In genomic region chr15:85981768-85982415, GRCm38 (mm10) we compare ENCODE assay signal across 8 mouse cellular contexts. TPM values are rescaled to one million over a fixed set of nuclear protein-coding genes. Genes with fewer than 3 reads are reported as not detected.
DNase-seq lines count a peak whose midpoint lies in the region; ATAC-seq and TF ChIP-seq lines count a peak whose summit lies in the region.

No protein-coding gene starts in this region.

- DNase-seq in embryo, embryonic 10 days (ENCODE audit: low spot score) = peak; percentile 72
- DNase-seq in embryo, embryonic 9.5 days (ENCODE audit: extremely low spot score) = no peak
- DNase-seq in lung, adult 2 months = no peak
- DNase-seq in stomach, postnatal 0 days (ENCODE audit: low spot score) = peak; percentile 61
- DNase-seq in right cerebral cortex, adult 18-20 months = no peak
- DNase-seq in midbrain, embryonic 14.5 days = no peak
- no peak for DNase-seq in cerebellum, postnatal 4 days (ENCODE audit: low spot score in 2 of 2)

- no peaks in the 10 kb centered on the region for H3K36me3 ChIP-seq in embryonic facial prominence, embryonic 13.5 days
- H3K36me3 ChIP-seq in stomach, postnatal 0 days (ENCODE audit: control insufficient read depth, insufficient read depth, low read length) = no peaks in the 10 kb centered on the region
- no peaks in the 10 kb centered on the region for H3K36me3 ChIP-seq in midbrain, embryonic 14.5 days (ENCODE audit: control insufficient read depth, insufficient read depth, low read length)

- H3K4me2 ChIP-seq in embryonic facial prominence, embryonic 13.5 days = no peak overlapping the region
- no peak overlapping the region for H3K4me2 ChIP-seq in stomach, postnatal 0 days (replicated peaks; ENCODE audit: low read depth)
- no peak overlapping the region for H3K4me2 ChIP-seq in midbrain, embryonic 14.5 days (ENCODE audit: low read length)

- peaks cover 17% of the 10 kb centered on the region for H3K4me1 ChIP-seq in embryonic facial prominence, embryonic 13.5 days
- H3K4me1 ChIP-seq in lung, adult 2 months (ENCODE audit: control insufficient read depth, insufficient read depth, low read length) = peaks cover 4% of the 10 kb centered on the region; the same call in 1 of the 2 replicates
- no peaks in the 10 kb centered on the region for H3K4me1 ChIP-seq in stomach, postnatal 0 days (replicated peaks; ENCODE audit: control insufficient read depth, insufficient read depth)
- H3K4me1 ChIP-seq in midbrain, embryonic 14.5 days (ENCODE audit: control insufficient read depth, insufficient read depth, low read length) = 0 out of 2 replicates have a peak, but pooled peaks cover 4% of the 10 kb centered on the region

- H3K9ac ChIP-seq in embryonic facial prominence, embryonic 13.5 days = no peak overlapping the region
- no peak overlapping the region for H3K9ac ChIP-seq in stomach, postnatal 0 days (ENCODE audit: low read length)
- H3K9ac ChIP-seq in midbrain, embryonic 14.5 days (replicated peaks; ENCODE audit: low read length) = no peak overlapping the region

- no peak for ATAC-seq in embryonic facial prominence, embryonic 13.5 days (ENCODE audit: insufficient number of reproducible peaks, insufficient read depth, low FRiP score, low TSS enrichment, low read depth)
- peak; percentile 69; the same call in 1 of the 2 replicates for ATAC-seq in stomach, postnatal 0 days (ENCODE audit: low FRiP score, low TSS enrichment)
- ATAC-seq in midbrain, embryonic 14.5 days (ENCODE audit: low FRiP score, low TSS enrichment) = no peak

- 0 out of 2 replicates have a peak overlapping the region, but pooled peaks have one; percentile 16 for H3K27ac ChIP-seq in embryonic facial prominence, embryonic 13.5 days
- no peak overlapping the region for H3K27ac ChIP-seq in stomach, postnatal 0 days (replicated peaks)
- H3K27ac ChIP-seq in midbrain, embryonic 14.5 days (replicated peaks; ENCODE audit: low read depth, low read length) = no peak overlapping the region

- no peak for TF ChIP-seq CTCF in lung, adult 2 months (IDR thresholded peaks at IDR 0.05; ENCODE audit: insufficient read depth, low read length)
- no peak for TF ChIP-seq CTCF in stomach, postnatal 0 days (IDR thresholded peaks at IDR 0.05; ENCODE audit: low read depth)

- H3K9me3 ChIP-seq in embryonic facial prominence, embryonic 13.5 days = no peaks in the 10 kb centered on the region
- no peaks in the 10 kb centered on the region for H3K9me3 ChIP-seq in stomach, postnatal 0 days (ENCODE audit: control insufficient read depth, low read length)
- H3K9me3 ChIP-seq in midbrain, embryonic 14.5 days (ENCODE audit: control insufficient read depth, low read length) = no peaks in the 10 kb centered on the region

- no peak for TF ChIP-seq EP300 in stomach, postnatal 0 days (optimal IDR thresholded peaks at IDR 0.05)

- TF ChIP-seq POLR2A in lung, adult 2 months (IDR thresholded peaks at IDR 0.05; ENCODE audit: borderline replicate concordance, extremely low read depth, low read depth, low read length) = peak; percentile 22; the same call in 1 of the 2 replicates

- H3K27me3 ChIP-seq in embryonic facial prominence, embryonic 13.5 days = no peaks in the 10 kb centered on the region; the same call in 1 of the 2 replicates
- no peaks in the 10 kb centered on the region for H3K27me3 ChIP-seq in stomach, postnatal 0 days (ENCODE audit: control insufficient read depth, insufficient read depth, low read length)
- H3K27me3 ChIP-seq in midbrain, embryonic 14.5 days (ENCODE audit: control insufficient read depth, insufficient read depth, low read length) = no peaks in the 10 kb centered on the region

- no peak overlapping the region for H3K4me3 ChIP-seq in embryonic facial prominence, embryonic 13.5 days
- H3K4me3 ChIP-seq in lung, adult 2 months (replicated peaks; ENCODE audit: extremely low read depth, low read depth, low read length) = no peak overlapping the region
- no peak overlapping the region for H3K4me3 ChIP-seq in stomach, postnatal 0 days (ENCODE audit: low read depth, low read length)
- no peak overlapping the region for H3K4me3 ChIP-seq in midbrain, embryonic 14.5 days (replicated peaks; ENCODE audit: low read depth, low read length)

- WGBS in embryonic facial prominence, embryonic 13.5 days = 16% methylated on average over 11 of the region's 11 CpGs
- 31% methylated on average over 11 of the region's 11 CpGs for WGBS in lung, adult 2 months
- 32% methylated on average over 11 of the region's 11 CpGs for WGBS in stomach, postnatal 0 days
- WGBS in midbrain, embryonic 14.5 days = 66% methylated on average over 11 of the region's 11 CpGs

RNA-seq across cellular contexts. Expression of gene Celsr1, which starts 51.7 kb away (rescaled TPM):
- 2.9 and 3.1 TPM in 2 replicates for polyA plus RNA-seq in embryonic facial prominence, embryonic 13.5 days (2015; fragmentation: Nextera tagmentation; extraction: Ambion mirVana)
- polyA plus RNA-seq in lung, adult 2 months (2012; rRNA removed) = 16.0 and 16.2 TPM in 2 replicates
- 2.0 and 2.2 TPM in 2 replicates for polyA plus RNA-seq in stomach, postnatal 0 days (2015; fragmentation: Nextera tagmentation; extraction: Ambion mirVana)
- 2.9 and 3.5 TPM in 2 replicates for polyA plus RNA-seq in midbrain, embryonic 14.5 days (2014; fragmentation: Nextera tagmentation; extraction: Ambion mirVana)

Comparison
In these comparisons a context has a peak if more than half of its experiments do, and no peak if none do; other contexts are left out.
1. DNase-seq: peak in embryo, embryonic 10 days (single experiment) and stomach, postnatal 0 days (single experiment); none in embryo, embryonic 9.5 days (single experiment), lung, adult 2 months (single experiment), right cerebral cortex, adult 18-20 months (single experiment), midbrain, embryonic 14.5 days (single experiment) and cerebellum, postnatal 4 days (0 of 2).